Mouse (Mus musculus) liver, embryonic 14.5 days (tissue): ENCODE results near the gene Notum.

Experiments used
- CTCF ChIP-seq: IDR thresholded peaks from 2 replicates; pipeline ENCODE4 v1.5.1; 2016; ENCODE audit warnings: antibody characterized with exemption, low read depth, control low read depth
- EP300 ChIP-seq: IDR thresholded peaks from 2 replicates; pipeline ENCODE4 v1.6.1; 2016; ENCODE audit warnings: antibody characterized with exemption, low read depth

GRCm38 (mm10) chr11:120643601-120643987, 17.4 kb downstream of the Notum start, which contains the start of gene Pycr1:
- TF ChIP-seq CTCF (no peak), EP300 (no peak)
